Mouse (Mus musculus): Measurements from ENCODE around the gene Nfkbia. TPM values are rescaled to one million over a fixed set of nuclear protein-coding genes. Genes with fewer than 3 reads are reported as not detected.

Gene Nfkbia
- 81.0 and 93.6 TPM in 2 replicates for polyA plus RNA-seq (2014; fragmentation: Nextera tagmentation; extraction: Ambion mirVana)

GRCm38 (mm10) chr12:55492184-55492898, at the start of gene Nfkbia:
Nfkbia (minus strand) TSS chr12:55492647.
- Histone ChIP-seq H3K27me3 (ENCODE audit: insufficient read depth, low read length) (no peaks in the 10 kb centered on the region), H3K36me3 (ENCODE audit: insufficient read depth) (peaks cover 38% of the 10 kb centered on the region), H3K9ac (peak within 1 kb of the TSS; percentile 97), H3K4me2 (peak within 1 kb of the TSS; percentile 66), H3K4me1 (ENCODE audit: insufficient read depth) (peaks cover 14% of the 10 kb centered on the region; the same call in 1 of the 2 replicates), H3K4me3 (ENCODE audit: low read depth, low read length) (peak within 1 kb of the TSS; percentile 88), H3K9me3 (ENCODE audit: low read depth, low read length) (no peaks in the 10 kb centered on the region), H3K27ac (ENCODE audit: low read depth) (peak within 1 kb of the TSS; percentile 100)
- WGBS = 0% methylated on average over 47 of the region's 58 CpGs
- peak; percentile 90 for ATAC-seq (ENCODE audit: insufficient read depth)
- peak; percentile 94 for DNase-seq
- peak; percentile 49 for TF ChIP-seq CTCF (IDR thresholded peaks at IDR 0.05; ENCODE audit: low read depth)

GRCm38 (mm10) chr12:55539157-55539556, 46.7 kb upstream of the Nfkbia start:
- H3K9ac ChIP-seq = no peak overlapping the region
- H3K4me3 ChIP-seq (ENCODE audit: low read depth, low read length) = no peak overlapping the region
- H3K27ac ChIP-seq (ENCODE audit: low read depth) = no peak overlapping the region
- no peaks in the 10 kb centered on the region for H3K4me1 ChIP-seq (ENCODE audit: insufficient read depth)
- WGBS = 65% methylated on average over 8 of the region's 8 CpGs
- no peaks in the 10 kb centered on the region for H3K36me3 ChIP-seq (ENCODE audit: insufficient read depth)
- H3K27me3 ChIP-seq (ENCODE audit: insufficient read depth, low read length) = 0 out of 2 replicates have a peak, but pooled peaks cover 5% of the 10 kb centered on the region
- H3K4me2 ChIP-seq = no peak overlapping the region
- DNase-seq = no peak
- ATAC-seq (ENCODE audit: insufficient read depth) = no peak
- H3K9me3 ChIP-seq (ENCODE audit: low read depth, low read length) = no peaks in the 10 kb centered on the region
- no peak for TF ChIP-seq CTCF (IDR thresholded peaks at IDR 0.05; ENCODE audit: low read depth)

GRCm38 (mm10) chr12:55538328-55538971, 46.0 kb upstream of the Nfkbia start:
- WGBS = 84% methylated on average over 1 of the region's 1 CpGs
- Histone ChIP-seq H3K4me2 (no peak overlapping the region), H3K36me3 (ENCODE audit: insufficient read depth) (no peaks in the 10 kb centered on the region), H3K4me1 (ENCODE audit: insufficient read depth) (no peaks in the 10 kb centered on the region), H3K27ac (ENCODE audit: low read depth) (no peak overlapping the region), H3K27me3 (ENCODE audit: insufficient read depth, low read length) (0 out of 2 replicates have a peak, but pooled peaks cover 5% of the 10 kb centered on the region), H3K9ac (no peak overlapping the region), H3K9me3 (ENCODE audit: low read depth, low read length) (no peaks in the 10 kb centered on the region), H3K4me3 (ENCODE audit: low read depth, low read length) (no peak overlapping the region)
- no peak for DNase-seq
- peak; percentile 52; the same call in 1 of the 2 replicates for ATAC-seq (ENCODE audit: insufficient read depth)
- no peak for TF ChIP-seq CTCF (IDR thresholded peaks at IDR 0.05; ENCODE audit: low read depth)

GRCm38 (mm10) chr12:55537742-55538141, 45.3 kb upstream of the Nfkbia start:
- no peak overlapping the region for H3K4me2 ChIP-seq
- TF ChIP-seq CTCF (IDR thresholded peaks at IDR 0.05; ENCODE audit: low read depth) = no peak
- 48% methylated on average over 7 of the region's 7 CpGs for WGBS

GRCm38 (mm10) chr12:55536537-55537135, 44.2 kb upstream of the Nfkbia start:
- WGBS = 8% methylated on average over 14 of the region's 14 CpGs
- Histone ChIP-seq H3K27ac (ENCODE audit: low read depth) (no peak overlapping the region), H3K9ac (no peak overlapping the region), H3K9me3 (ENCODE audit: low read depth, low read length) (no peaks in the 10 kb centered on the region), H3K36me3 (ENCODE audit: insufficient read depth) (no peaks in the 10 kb centered on the region), H3K4me3 (ENCODE audit: low read depth, low read length) (no peak overlapping the region), H3K4me1 (ENCODE audit: insufficient read depth) (no peaks in the 10 kb centered on the region), H3K27me3 (ENCODE audit: insufficient read depth, low read length) (0 out of 2 replicates have a peak, but pooled peaks cover 5% of the 10 kb centered on the region), H3K4me2 (no peak overlapping the region)
- TF ChIP-seq CTCF (IDR thresholded peaks at IDR 0.05; ENCODE audit: low read depth) = no peak
- DNase-seq (peak; percentile 68), ATAC-seq (ENCODE audit: insufficient read depth) (no peak)

More at GRCm38 (mm10) chr12:55537742-55538141, 45.3 kb upstream of the Nfkbia start:
- Histone ChIP-seq H3K27me3 (ENCODE audit: insufficient read depth, low read length) (0 out of 2 replicates have a peak, but pooled peaks cover 5% of the 10 kb centered on the region), H3K4me1 (ENCODE audit: insufficient read depth) (no peaks in the 10 kb centered on the region), H3K4me3 (ENCODE audit: low read depth, low read length) (no peak overlapping the region), H3K9ac (no peak overlapping the region), H3K27ac (ENCODE audit: low read depth) (no peak overlapping the region), H3K9me3 (ENCODE audit: low read depth, low read length) (no peaks in the 10 kb centered on the region), H3K36me3 (ENCODE audit: insufficient read depth) (no peaks in the 10 kb centered on the region)
- DNase-seq (no peak), ATAC-seq (ENCODE audit: insufficient read depth) (no peak)

- no peaks in the 10 kb centered on the region for H3K27me3 ChIP-seq (ENCODE audit: insufficient read depth, low read length)
- DNase-seq (no peak), ATAC-seq (ENCODE audit: insufficient read depth) (no peak)
- 62% methylated on average over 15 of the region's 15 CpGs for WGBS
- no peaks in the 10 kb centered on the region for H3K9me3 ChIP-seq (ENCODE audit: low read depth, low read length)
- no peak overlapping the region for H3K4me2 ChIP-seq
- no peak for TF ChIP-seq CTCF (IDR thresholded peaks at IDR 0.05; ENCODE audit: low read depth)
- no peak overlapping the region for H3K27ac ChIP-seq (ENCODE audit: low read depth)
- no peak overlapping the region for H3K9ac ChIP-seq
- no peaks in the 10 kb centered on the region for H3K4me1 ChIP-seq (ENCODE audit: insufficient read depth)
- no peaks in the 10 kb centered on the region for H3K36me3 ChIP-seq (ENCODE audit: insufficient read depth)
- no peak overlapping the region for H3K4me3 ChIP-seq (ENCODE audit: low read depth, low read length)
These were observed 34.7 kb upstream of the Nfkbia start for GRCm38 (mm10) chr12:55526983-55527752.

All from lung, embryonic 14.5 days (tissue).